Mouse (Mus musculus): Measurements from ENCODE around the gene Bmp10.

The Bmp10 gene

DNA sequence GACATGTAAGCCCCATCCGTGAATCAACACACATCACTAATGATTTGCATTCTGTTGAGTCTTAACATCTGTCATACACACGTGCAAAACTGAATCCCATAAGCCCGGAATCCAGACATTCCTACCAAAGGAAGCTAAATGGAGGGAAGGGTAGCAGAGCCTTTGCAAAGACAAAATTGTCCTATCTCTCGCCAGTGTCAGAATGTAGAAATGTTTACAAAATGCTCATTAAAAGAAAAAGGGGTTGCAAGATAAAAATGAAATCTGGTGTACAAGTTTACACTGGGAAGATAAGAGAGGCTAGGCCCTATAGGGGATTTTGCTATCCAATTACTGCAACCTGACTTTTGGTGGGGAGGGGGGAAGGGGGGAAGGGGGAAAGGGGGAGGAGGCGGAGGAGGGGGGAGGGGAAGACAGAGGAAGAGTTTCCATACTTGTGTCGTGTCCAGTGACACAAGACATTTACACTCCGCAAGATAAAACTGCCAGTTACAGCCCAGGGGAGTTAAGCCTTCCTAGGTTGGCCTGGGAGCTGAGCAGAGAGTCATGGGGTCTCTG lies at the start of gene Bmp10:
Gene Bmp10 (plus strand): TSS at position 508 of the 558 bp plus-strand sequence.
- DNase-seq (ENCODE audit: low read depth, low spot score), result no peak

DNA sequence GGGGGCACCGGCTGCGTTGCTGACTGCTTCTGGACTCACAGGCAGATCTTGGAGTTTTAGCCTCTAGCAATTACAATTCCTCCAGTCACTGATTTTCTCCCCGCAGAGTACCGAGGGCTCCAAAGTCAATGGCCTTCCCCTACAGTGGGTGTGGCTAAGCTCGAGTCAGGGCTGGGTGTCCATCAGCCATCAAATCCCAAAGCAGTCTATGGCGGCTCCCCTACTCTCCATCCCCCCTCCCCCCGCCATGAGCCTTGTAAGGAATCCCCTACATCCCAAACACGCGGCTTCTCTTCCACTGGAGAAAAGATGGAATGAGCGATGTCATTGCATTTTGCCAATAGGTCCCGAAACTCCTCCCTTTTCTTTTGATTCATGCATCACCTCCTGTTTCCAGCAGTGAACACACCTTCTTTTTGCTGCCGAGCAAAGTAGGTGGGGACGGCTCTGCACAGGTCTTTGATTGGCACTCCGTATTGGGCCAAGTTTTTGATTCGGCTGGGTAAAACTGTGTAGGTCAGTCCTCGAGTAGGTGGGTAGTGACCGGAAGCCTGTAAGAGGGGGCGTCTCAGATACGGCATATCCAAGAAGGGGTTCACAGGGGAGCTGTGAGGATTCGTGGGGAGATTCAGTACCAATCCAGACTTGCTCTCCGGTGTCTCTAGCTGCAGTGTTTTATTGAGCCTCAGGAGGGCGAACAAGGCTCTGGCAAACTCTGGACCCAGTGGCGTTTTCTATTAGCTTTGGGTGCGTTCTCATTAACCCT lies 44.7 kb upstream of the Bmp10 start:
- peak; percentile 65 for DNase-seq (ENCODE audit: low read depth, low spot score)

DNA sequence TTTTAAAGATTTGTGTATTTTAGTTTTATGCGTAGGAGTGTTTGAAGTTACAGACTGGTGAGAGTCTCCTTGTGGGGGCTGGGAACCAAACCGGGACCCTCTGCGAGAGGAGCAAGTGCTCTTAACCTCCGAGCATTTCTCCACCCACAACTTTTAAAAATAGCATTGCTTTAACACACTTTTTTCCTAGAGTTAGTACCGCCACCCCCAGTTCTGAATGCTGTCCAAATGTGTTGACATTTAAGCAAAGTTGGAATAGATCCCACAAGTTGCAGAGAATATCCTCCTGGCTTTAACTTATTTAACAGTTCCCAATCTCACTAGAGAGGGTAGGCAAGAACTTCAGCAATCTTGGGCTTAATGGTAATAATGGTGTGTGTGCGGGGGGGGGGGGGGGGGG lies 44.0 kb upstream of the Bmp10 start:
- DNase-seq (ENCODE audit: low read depth, low spot score), result no peak

DNA sequence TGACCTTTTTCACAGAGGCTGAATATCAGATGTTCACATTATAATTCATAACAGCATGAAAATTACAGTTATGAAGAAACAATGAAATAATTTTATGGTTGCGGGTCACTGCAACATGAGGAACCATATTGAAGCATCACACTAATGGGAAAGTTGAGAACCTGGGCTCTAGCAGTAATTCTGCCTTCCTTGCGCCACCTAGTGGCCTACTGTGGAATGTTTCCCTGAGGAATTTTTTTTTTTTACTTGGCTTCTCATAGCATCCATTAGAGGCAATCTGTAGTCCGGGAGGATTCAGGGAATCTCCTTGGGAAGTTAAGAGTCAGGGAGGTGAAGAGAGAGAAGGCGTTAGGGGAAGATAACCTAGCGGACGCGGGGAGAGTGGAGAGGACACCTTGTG lies 42.6 kb upstream of the Bmp10 start:
- peak; percentile 72 for DNase-seq (ENCODE audit: low read depth, low spot score)

DNA sequence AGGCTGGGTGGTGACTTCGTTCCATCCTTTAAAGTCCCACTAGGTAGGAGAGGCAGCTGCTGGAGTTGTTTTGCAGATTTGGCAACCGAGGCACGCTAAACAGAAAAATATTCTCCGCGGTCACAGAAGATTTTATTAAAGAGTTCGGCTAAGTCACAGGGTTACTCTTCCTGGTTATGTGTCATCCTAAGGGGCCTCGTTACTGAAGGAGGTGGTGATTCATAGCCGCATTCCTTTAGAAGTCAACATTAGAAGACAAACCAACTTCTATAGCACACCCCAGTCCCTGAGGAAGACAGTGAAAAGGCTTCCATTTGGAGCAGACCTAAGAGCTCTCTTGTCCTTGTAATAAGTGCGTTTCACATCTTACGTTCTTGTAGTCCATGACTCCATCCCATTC lies 42.1 kb upstream of the Bmp10 start:
- no peak for DNase-seq (ENCODE audit: low read depth, low spot score)

DNA sequence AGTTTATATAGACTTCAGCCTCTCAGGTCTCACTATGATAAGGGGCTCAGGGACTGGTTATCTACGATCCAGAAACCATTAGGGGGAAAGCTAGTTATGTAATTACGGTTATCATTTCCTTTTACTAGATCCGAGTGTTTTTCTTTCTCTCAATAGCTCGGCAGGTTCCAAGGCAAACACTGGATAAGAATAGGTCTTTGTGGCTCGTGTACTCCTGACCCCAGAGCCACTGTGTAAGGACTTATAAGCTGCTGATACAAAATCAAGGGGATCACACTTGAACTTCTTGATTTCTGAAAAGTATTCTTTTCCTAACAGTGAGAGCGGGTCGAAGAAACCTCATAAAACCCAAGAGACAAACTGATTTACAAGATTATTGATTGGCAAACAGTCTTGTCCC lies 39.9 kb upstream of the Bmp10 start, which contains the start of gene Gkn3:
Gene Gkn3 (minus strand): TSS at position 59 of the 400 bp plus-strand sequence.
- DNase-seq (ENCODE audit: low read depth, low spot score), result no peak

DNA sequence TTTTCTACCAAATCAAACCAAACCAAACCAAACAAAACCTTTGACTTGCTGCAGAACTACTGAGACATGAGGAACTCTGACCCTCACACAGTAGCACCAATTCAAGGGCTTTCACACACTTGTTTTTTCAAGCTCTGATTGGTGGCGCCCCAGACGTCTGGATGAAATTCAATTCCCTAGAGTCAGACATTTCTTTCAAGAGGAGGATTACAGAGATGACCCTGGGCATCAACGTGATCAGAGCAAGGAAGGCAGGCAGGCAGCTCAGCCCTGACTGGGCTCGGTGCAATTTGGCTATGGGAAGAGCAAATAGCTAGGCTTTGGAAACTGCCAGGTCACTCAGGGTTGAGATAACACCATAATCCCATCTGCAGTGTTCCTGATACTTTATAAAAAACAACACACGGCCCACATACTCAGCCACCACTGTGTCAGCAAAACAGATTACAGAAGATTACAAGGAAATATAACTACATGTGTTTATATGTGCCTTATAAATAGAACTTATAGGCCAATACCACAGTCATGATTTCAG lies 39.3 kb upstream of the Bmp10 start:
- DNase-seq (ENCODE audit: low read depth, low spot score), result no peak

DNA sequence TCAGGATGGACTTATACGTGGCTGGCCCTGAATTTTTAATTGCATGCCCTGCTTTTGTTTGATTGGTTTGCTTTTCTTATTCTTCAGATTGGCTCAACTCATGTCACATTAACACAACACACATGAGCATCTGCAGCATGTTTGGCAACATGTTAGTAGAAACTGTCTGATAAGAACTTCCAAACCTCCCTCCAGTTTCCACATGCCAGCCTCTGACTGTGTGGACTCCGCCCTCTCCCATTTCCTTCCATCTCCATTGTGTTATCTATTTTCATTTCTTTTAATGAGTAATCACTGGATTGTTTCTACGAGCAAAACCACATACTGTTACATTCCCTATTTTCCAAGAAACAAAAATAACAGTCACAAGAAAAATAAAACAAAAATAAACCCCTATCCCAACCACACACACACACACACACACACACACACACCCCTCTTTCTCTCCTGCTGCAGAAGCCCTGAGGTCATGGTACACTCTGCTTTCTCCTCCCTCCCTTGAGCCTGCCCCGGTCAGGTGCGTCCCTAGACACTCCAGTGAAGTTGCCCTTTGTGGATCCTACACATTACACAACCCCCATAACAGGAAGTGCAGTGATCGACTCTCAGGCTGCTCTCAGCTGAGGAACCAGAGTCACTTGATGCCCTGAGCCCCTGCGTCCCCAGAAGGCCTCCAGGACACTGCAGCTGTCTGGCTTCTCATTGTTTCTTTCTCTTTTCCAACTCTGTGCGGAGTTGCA lies 35.2 kb upstream of the Bmp10 start:
- DNase-seq (ENCODE audit: low read depth, low spot score), result no peak

DNA sequence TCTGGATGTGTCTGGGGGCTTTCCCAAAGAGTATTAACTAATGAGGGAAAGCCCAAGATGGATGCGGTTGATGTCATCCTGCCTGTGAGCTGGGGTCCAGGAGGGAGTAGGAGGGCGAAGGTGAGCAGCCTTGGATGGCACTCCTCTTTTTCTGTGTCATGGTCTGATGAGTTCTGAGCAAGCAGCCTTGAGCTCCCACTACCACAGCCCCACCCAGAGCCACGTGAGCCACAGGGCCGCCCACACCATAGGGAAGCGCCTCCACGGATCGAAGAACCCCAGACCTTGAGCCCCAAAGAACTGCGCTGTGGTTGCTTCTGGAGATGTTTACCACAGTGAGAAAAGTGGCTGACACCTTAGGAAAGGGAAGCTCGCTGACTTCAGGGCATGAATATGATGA lies 34.0 kb upstream of the Bmp10 start:
- no peak for DNase-seq (ENCODE audit: low read depth, low spot score)

DNA sequence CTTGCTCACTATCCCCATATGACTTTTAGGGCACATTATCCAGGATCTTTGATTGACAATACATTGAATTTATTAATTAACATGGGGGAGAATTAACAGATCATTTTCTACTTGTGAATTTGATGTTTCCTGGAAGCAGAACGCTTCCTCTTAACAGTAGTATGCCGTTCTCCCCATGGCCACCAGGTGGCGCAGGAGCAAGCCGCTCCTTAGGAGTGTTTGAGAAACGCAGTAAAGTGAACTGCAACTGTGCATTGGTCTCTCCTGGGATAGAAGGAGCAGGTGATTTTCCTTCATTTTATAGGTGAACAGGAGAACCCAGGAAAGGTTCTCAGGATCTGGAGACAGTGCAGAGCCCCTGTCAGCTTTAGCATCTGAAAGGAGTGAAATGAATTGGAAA lies 29.7 kb upstream of the Bmp10 start:
- peak; percentile 69 for DNase-seq (ENCODE audit: low read depth, low spot score)

DNA sequence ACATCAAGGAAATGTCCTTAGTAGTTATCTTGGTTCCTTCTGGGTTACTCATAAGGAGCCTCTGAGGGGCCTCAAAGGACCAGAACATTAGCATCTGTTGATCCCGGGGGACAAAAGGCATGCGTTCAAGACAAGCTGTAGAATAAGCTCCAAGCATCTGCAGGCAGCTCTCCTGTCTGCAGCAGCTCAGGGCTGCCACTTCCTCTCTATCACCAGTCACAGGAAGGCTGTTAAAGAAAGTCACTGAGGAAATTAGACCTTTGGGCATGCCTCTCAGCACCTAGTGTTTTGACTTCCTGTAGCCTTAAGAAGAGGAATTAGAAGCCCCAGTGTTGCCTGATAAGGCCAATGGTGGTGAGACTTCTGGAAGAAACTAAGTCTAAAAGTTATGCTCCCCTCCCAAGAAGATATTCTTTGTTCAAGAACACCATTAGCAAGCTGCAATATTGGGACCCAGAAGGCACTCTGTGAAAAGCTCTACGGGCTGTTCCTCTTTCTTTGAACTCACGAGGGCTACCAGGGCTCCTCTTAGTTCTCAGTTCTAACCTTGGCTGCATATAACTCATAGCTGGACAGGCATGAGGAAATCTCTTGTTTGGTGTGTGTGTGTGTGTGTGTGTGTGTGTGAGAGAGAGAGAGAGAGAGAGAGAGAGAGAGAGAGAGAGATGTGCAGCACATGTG lies 28.8 kb upstream of the Bmp10 start:
- DNase-seq (ENCODE audit: low read depth, low spot score), result no peak

DNA sequence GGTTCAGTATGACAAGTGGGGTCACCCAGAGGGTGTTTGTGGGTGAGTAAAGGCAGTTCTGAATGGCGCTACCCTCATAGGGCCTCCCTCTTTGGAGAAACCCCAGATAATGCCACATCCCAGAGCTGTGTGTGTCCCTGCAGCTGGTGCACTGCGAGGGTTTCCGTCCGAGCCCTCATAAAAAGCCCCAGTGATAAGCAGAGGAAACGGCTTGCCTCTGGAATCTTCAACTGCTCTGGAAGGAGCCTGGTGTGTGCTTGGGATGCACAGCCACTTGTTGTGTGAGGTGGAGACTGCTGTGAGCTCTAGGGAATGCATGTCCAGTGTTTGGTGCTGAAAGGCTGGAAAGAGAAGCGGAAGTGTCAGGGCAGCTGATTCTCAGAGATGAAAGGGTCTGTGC lies 27.3 kb upstream of the Bmp10 start:
- DNase-seq (ENCODE audit: low read depth, low spot score), result no peak

DNA sequence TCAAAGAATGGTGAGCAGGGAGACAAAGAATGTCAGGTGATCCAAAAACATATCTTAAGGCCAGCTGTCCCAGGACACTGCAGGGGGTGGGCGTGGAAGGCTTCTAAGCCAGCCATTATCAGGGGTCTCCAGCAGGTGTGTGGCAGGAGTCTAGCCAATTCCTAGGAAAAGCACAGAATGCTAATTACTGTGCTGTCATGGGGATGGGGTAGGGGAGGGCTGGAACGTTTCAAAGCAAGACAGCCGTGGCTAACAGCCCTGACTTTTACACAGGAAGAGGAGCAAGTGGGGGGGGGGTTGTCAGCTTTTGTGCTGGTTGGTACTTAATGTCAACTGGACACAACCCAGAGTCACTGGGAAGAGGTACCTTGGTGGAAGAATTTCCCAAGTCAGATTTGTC lies 16.8 kb upstream of the Bmp10 start:
- no peak for DNase-seq (ENCODE audit: low read depth, low spot score)

DNA sequence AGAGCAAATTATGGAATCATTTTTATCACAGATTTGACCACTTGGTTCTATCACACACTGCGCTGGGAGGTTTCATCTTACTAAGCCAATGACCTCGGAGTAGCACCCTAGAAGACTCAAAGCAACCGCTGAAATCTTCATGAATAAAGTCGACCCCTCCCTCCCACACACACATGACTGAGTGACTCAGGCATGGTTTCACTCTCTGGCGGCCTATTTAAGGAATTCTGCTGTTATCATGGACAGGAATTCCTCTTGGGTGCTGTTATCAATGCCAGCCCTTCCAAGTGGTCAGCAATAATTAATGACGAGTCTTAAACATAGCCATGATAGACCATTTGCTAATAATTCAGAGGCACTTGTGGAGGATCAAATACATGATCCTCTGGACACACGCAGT lies 6.5 kb upstream of the Bmp10 start:
- DNase-seq (ENCODE audit: low read depth, low spot score), result no peak

DNA sequence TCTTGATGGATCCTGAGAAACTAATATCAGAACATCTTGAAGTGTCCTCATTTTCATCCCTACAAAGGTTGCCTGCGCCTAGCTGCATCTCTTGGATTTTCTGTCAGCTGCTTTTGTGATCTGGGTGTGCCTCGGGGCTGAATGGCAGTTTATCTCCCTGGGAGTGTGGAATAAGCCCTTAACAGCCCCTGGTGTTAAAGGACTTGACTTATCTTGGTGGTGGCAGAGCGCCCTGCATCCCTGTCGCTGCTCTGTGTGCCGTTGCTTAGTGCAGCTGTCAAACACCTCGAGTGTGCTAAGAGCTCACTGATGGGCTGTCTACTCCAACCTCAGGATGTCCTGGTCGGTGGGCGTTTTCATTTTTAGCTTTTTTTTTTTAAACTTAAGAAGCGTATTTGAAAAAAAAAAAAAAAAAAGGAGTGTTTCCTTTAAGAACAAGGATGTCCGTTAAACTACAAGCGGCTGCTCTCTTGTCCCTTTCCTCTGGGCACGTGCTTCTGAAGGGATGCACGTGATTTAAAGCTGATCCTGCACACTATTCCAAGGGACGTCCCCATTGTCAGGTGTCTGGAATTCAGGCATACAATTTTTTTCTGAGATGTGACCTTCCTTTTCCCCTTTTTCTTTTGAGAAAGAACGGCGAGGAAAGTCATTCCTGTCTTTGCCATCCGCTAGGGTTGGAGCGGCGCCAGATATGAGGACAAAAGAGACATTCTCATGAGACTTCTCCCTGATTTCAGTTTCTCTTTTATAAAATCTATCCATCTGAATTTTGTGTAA lies 4.6 kb upstream of the Bmp10 start:
- DNase-seq (ENCODE audit: low read depth, low spot score), result no peak

DNA sequence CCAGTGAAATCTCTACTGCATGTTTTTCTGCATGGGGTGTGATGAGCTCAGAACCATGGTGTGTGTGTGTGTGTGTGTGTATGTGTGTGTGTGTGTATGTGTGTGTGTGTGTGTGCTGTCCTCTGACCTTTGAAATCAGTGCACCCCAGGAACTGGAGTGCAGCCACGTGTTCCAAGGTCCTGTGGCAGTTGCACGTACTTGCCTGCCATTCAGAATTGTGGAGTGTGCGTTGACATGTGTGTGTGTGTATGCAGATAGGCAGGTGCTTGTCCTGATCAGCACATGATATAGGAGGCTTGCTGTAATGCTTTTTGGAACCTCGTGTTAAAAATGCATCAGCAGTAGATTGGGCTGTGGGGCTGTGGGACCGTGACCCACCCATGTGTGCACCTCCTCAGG lies 1.8 kb upstream of the Bmp10 start:
- no peak for DNase-seq (ENCODE audit: low read depth, low spot score)

DNA sequence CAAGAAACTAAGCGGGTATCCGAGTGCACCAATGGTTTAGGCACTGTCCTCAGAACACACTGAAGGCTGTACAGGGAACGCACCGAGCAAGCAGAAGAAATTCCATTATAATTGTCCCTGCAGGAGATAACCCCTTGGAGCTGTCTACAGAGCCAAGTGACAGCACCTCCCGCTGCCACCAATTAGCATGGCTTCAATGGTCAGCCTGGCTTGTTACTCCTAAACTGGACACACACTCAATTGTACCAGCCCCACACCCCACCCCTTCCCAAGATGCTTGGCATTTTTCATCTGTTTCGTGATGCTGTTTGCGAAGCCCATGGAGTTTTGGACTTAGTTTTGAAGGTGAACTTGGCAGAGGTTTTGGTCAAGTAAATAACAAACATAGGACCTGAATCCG lies 1.2 kb upstream of the Bmp10 start:
- DNase-seq (ENCODE audit: low read depth, low spot score), result no peak

DNA sequence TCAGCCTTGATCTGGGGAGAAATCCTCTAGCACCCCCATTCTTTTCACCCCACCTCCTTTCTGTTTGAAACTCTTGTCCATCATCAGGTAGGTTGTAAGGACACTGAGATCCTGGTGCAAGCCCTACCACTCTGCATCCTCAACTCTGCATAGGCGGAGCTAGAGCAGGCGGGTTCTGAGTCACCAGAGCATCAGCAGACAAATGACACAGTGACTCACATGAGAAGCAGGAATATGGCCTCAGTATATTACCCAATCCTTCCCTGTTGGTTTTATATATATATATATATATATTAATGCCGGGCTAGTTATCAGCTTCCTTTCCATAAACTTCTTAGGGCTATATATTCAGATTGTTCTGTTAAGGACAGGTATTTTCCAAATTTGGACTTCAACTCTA lies 7.0 kb downstream of the Bmp10 start:
- DNase-seq (ENCODE audit: low read depth, low spot score), result no peak

DNA sequence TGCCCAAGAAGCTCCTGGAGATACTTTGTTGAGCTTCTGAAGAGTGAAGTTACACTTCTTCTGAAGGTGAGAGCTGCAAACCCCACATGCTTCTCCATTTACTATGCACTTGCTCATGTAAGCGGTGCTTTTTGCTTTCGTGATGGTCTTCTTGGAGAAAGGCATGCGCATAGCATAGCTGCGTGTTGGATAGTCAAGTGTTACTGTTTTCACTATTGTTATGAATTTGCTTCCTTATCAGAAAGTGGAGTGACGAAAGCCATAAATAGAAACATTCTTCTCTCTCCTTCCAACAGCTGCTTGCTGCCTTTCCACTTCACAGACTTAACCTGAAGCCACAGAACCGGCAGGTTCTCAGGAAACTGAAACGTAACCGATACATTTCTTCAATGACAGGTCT lies 8.0 kb downstream of the Bmp10 start:
- DNase-seq (ENCODE audit: low read depth, low spot score), result no peak

DNA sequence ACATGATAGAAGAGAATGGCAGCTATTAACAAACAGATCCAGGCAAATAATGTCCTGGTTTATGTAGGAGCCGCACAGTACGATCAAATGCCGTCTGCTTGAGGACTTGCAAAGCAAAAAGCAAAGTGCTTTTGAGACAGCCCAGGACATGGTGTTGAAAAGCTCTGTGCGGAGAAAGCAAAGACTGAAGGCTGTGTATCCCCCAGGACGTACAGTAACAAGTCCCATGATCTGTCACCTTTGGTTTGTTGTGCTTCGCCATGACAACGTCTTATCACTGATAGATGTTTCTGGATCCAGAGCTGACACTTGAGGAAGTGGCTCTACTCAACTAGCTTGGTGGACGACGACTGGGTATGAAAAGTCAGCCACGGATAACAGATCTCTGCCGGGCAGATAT lies 14.5 kb downstream of the Bmp10 start:
- no peak for DNase-seq (ENCODE audit: low read depth, low spot score)

DNA sequence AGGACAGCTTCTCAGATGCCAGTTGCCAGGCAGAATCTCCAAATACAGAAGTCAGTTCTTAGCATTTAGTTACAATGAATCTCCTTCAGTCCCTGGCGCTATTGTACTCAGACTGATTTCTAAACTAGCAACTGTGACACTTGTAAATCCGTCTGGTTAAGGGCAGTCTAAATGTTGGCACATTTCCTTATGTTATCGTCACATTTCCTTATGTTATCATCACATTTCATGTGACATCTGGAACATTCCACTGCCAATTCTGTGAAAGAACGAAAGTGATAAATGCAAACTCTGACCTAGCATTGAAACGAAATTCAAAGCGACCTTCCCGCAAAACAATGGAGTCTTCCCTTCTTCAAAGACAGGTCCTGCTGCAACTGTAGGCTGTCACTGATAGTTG lies 16.4 kb downstream of the Bmp10 start:
- no peak for DNase-seq (ENCODE audit: low read depth, low spot score)
